In the genomic region with DNA sequence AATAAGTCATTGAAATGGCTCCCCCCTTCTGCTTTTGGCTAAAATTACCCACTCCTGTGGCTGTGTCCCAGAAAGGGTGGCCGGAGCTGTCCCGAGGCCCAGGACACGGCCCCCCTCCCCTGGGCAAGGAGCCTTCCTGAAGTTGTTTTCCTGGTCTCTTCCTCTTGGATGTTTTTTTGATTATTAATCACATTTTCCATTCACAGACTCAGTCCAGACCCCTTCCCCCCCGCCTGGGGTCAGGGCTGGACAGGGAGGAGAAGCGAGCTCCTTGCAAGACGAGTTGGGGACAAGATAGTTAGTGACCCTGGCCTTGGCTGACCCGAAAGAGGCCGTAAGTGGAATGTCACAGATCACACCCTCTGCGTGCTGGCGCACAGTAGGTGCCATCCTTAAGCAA, we compare ENCODE assay signal across 8 mouse cellular contexts. TPM values are rescaled to one million over a fixed set of nuclear protein-coding genes. Genes with fewer than 3 reads are reported as not detected.
DNase-seq lines count a peak whose midpoint lies in the region; ATAC-seq and TF ChIP-seq lines count a peak whose summit lies in the region.
"Not testable (repeated sequence)": the region's sequence is repeated elsewhere in the genome, so short reads cannot be mapped to it uniquely, and the experiment has no call there.

A gene (plus strand): TSS at position 207 of the 400 bp plus-strand sequence.

- ATAC-seq in forebrain, embryonic 12.5 days (ENCODE audit: low FRiP score); hindbrain, embryonic 13.5 days (ENCODE audit: low FRiP score); liver, embryonic 12.5 days; midbrain, embryonic 14.5 days (ENCODE audit: low FRiP score, low TSS enrichment): not testable (repeated sequence)

- H3K79me2 ChIP-seq in heart, adult 2 months (replicated peaks; ENCODE audit: control insufficient read depth, insufficient read depth, low read length) = not testable (repeated sequence)

- not testable (repeated sequence) for H3K27ac ChIP-seq in bone marrow, adult 2 months (ENCODE audit: control insufficient read depth, insufficient read depth, low read depth, low read length, poor library complexity); forebrain, embryonic 12.5 days; heart, adult 2 months; hindbrain, embryonic 13.5 days; liver, embryonic 12.5 days; midbrain, embryonic 14.5 days (replicated peaks; ENCODE audit: low read depth, low read length)

- intact Hi-C loops in heart, adult 2 months (cut with DNase I) = not testable (repeated sequence)

- H3K27me3 ChIP-seq in forebrain, embryonic 12.5 days = peaks cover 17% of the 10 kb centered on the region; the same call in 1 of the 2 replicates
- H3K27me3 ChIP-seq in heart, adult 2 months (ENCODE audit: control insufficient read depth, insufficient read depth, low read length); hindbrain, embryonic 13.5 days; midbrain, embryonic 14.5 days (ENCODE audit: control insufficient read depth, insufficient read depth, low read length): not testable (repeated sequence)
- H3K27me3 ChIP-seq in liver, embryonic 12.5 days (replicated peaks) = peaks cover 53% of the 10 kb centered on the region

- not testable (repeated sequence) for TF ChIP-seq CTCF in bone marrow, adult 2 months (IDR thresholded peaks at IDR 0.05; ENCODE audit: control insufficient read depth, insufficient read depth, low read length); heart, adult 2 months (IDR thresholded peaks at IDR 0.05)

- not testable (repeated sequence) for H3K9me3 ChIP-seq in forebrain, embryonic 12.5 days; hindbrain, embryonic 13.5 days; liver, embryonic 12.5 days (replicated peaks); midbrain, embryonic 14.5 days (ENCODE audit: control insufficient read depth, low read length)

- TF ChIP-seq POLR2A in bone marrow, adult 2 months (IDR thresholded peaks at IDR 0.05; ENCODE audit: borderline replicate concordance, control insufficient read depth, low read depth, low read length); heart, adult 2 months (IDR thresholded peaks at IDR 0.05; ENCODE audit: insufficient read depth, low read depth, low read length): not testable (repeated sequence)

- peak within 1 kb of the TSS; percentile 38; the same call in 1 of the 2 replicates for H3K4me2 ChIP-seq in forebrain, embryonic 12.5 days
- peak within 1 kb of the TSS; percentile 39 for H3K4me2 ChIP-seq in hindbrain, embryonic 13.5 days
- H3K4me2 ChIP-seq in liver, embryonic 12.5 days; midbrain, embryonic 14.5 days (ENCODE audit: low read length): not testable (repeated sequence)

- not testable (repeated sequence) for H3K4me3 ChIP-seq in bone marrow, adult 2 months (replicated peaks; ENCODE audit: control insufficient read depth, low read depth, low read length); forebrain, embryonic 12.5 days (replicated peaks); heart, adult 2 months; hindbrain, embryonic 13.5 days; liver, embryonic 12.5 days; midbrain, embryonic 14.5 days (replicated peaks; ENCODE audit: low read depth, low read length)

- not testable (repeated sequence) for TF ChIP-seq EP300 in heart, adult 2 months (IDR thresholded peaks at IDR 0.05; ENCODE audit: insufficient read depth, low read depth, low read length)

- H3K36me3 ChIP-seq in forebrain, embryonic 12.5 days (replicated peaks); heart, adult 2 months (ENCODE audit: control insufficient read depth, insufficient read depth, low read length); hindbrain, embryonic 13.5 days; liver, embryonic 12.5 days; midbrain, embryonic 14.5 days (ENCODE audit: control insufficient read depth, insufficient read depth, low read length): not testable (repeated sequence)

- not testable (repeated sequence) for H3K9ac ChIP-seq in forebrain, embryonic 12.5 days; heart, adult 2 months (ENCODE audit: low read depth, low read length); hindbrain, embryonic 13.5 days; liver, embryonic 12.5 days; midbrain, embryonic 14.5 days (replicated peaks; ENCODE audit: low read length)

- WGBS in bone marrow, adult 2 months = 72% methylated on average over 10 of the region's 10 CpGs
- WGBS in forebrain, embryonic 12.5 days = 82% methylated on average over 10 of the region's 10 CpGs
- WGBS in heart, adult 2 months = 38% methylated on average over 10 of the region's 10 CpGs
- 83% methylated on average over 10 of the region's 10 CpGs for WGBS in hindbrain, embryonic 13.5 days
- 65% methylated on average over 9 of the region's 10 CpGs for WGBS in liver, embryonic 12.5 days (ENCODE audit: insufficient replicate concordance)
- 84% methylated on average over 10 of the region's 10 CpGs for WGBS in midbrain, embryonic 14.5 days

- not testable (repeated sequence) for H3K4me1 ChIP-seq in bone marrow, adult 2 months (ENCODE audit: control insufficient read depth, insufficient read depth, low read length); forebrain, embryonic 12.5 days; heart, adult 2 months (ENCODE audit: control insufficient read depth, insufficient read depth, low read length); hindbrain, embryonic 13.5 days (replicated peaks); liver, embryonic 12.5 days; midbrain, embryonic 14.5 days (ENCODE audit: control insufficient read depth, insufficient read depth, low read length)

- not testable (repeated sequence) for DNase-seq in heart, adult 2 months; layer of hippocampus, postnatal 14 days (ENCODE audit: low spot score in 2 of 2); midbrain, embryonic 14.5 days; thymus, postnatal 0 days (ENCODE audit: low spot score)

RNA-seq across cellular contexts. Expression of the gene that starts here (rescaled TPM):
- polyA plus RNA-seq in bone marrow, adult 2 months (2011; ENCODE audit: insufficient read depth, insufficient read length, low replicate concordance, missing spikeins) = 77.3 and 83.6 TPM in 2 replicates
- polyA plus RNA-seq in forebrain, embryonic 12.5 days (2016; fragmentation: Nextera tagmentation; extraction: Ambion mirVana) = 56.6 and 62.1 TPM in 2 replicates
- total RNA-seq in heart, adult 2 months (2021) = 10 to 100 TPM; 88.2 to 99.3 TPM
- polyA plus RNA-seq in heart, adult 2 months (2012; rRNA removed) = 79.9 and 108 TPM in 2 replicates
- 47.6 and 48.5 TPM in 2 replicates for polyA plus RNA-seq in hindbrain, embryonic 13.5 days (2015; fragmentation: Nextera tagmentation; extraction: Ambion mirVana)
- total RNA-seq in layer of hippocampus, postnatal 14 days (2021) = 10 to 100 TPM; 26.8 to 29.2 TPM
- polyA plus RNA-seq in liver, embryonic 12.5 days (2016; fragmentation: Nextera tagmentation; extraction: Ambion mirVana) = 39.7 and 43.0 TPM in 2 replicates
- polyA plus RNA-seq in midbrain, embryonic 14.5 days (2014; fragmentation: Nextera tagmentation; extraction: Ambion mirVana) = 28.1 and 32.1 TPM in 2 replicates
- 35.8 and 39.3 TPM in 2 replicates for polyA plus RNA-seq in thymus, postnatal 0 days (2015; fragmentation: Nextera tagmentation; extraction: Ambion mirVana)
